ENCODE assay signal across 14 mouse cellular contexts in genomic region chr5:91204225-91205005, GRCm38 (mm10).
A peak's percentile ranks its signal among the peaks of the same experiment; 100 is the strongest.
DNase-seq lines count a peak whose midpoint lies in the region; ATAC-seq and TF ChIP-seq lines count a peak whose summit lies in the region.
"Had no signal": no experiment of that assay in that cellular context is flagged by ENCODE, and none has a peak within 500 bp of the region (broad histone marks: within the 10 kb centered on the region; RNA-seq: fewer than 3 reads in every experiment).

No protein-coding gene starts in this region.

- peak; percentile 89 for ATAC-seq in liver, postnatal 0 days
- no peak for ATAC-seq in liver, embryonic 11.5 days (replicated peaks; ENCODE audit: low FRiP score)
- ATAC-seq in lung, embryonic 16.5 days (ENCODE audit: low read depth): peak; percentile 46
- no peak for ATAC-seq in neural tube, embryonic 15.5 days (ENCODE audit: low FRiP score)
- no peak for ATAC-seq in inflammation-experienced regulatory T-cells, adult 6 months
- ATAC-seq: hindbrain, embryonic 16.5 days; midbrain, embryonic 13.5 days had no signal

- no peaks in the 10 kb centered on the region for H3K27me3 ChIP-seq in liver, postnatal 0 days (ENCODE audit: insufficient read depth, low read length)
- H3K27me3 ChIP-seq in liver, embryonic 11.5 days (replicated peaks; ENCODE audit: control insufficient read depth, insufficient read depth, low read length): no peaks in the 10 kb centered on the region
- H3K27me3 ChIP-seq in lung, embryonic 16.5 days (ENCODE audit: control insufficient read depth, insufficient read depth, low read depth, low read length): no peaks in the 10 kb centered on the region
- no peaks in the 10 kb centered on the region for H3K27me3 ChIP-seq in neural tube, embryonic 15.5 days (replicated peaks)
- H3K27me3 ChIP-seq: midbrain, embryonic 13.5 days had no signal

- no peaks in the 10 kb centered on the region for H3K9me3 ChIP-seq in liver, postnatal 0 days (ENCODE audit: low read length)
- H3K9me3 ChIP-seq in liver, embryonic 11.5 days (ENCODE audit: control insufficient read depth, low read length): no peaks in the 10 kb centered on the region
- H3K9me3 ChIP-seq in lung, embryonic 16.5 days (ENCODE audit: control insufficient read depth, low read length): no peaks in the 10 kb centered on the region
- no peaks in the 10 kb centered on the region for H3K9me3 ChIP-seq in neural tube, embryonic 15.5 days (replicated peaks)
- H3K9me3 ChIP-seq: midbrain, embryonic 13.5 days had no signal

- no peaks in the 10 kb centered on the region for H3K4me1 ChIP-seq in liver, postnatal 0 days (ENCODE audit: insufficient read depth)
- H3K4me1 ChIP-seq in liver, embryonic 11.5 days (replicated peaks; ENCODE audit: control insufficient read depth, insufficient read depth, low read length): no peaks in the 10 kb centered on the region; the same call in 1 of the 2 replicates
- H3K4me1 ChIP-seq in lung, embryonic 16.5 days (replicated peaks; ENCODE audit: control insufficient read depth, insufficient read depth, low read length): peaks cover 4% of the 10 kb centered on the region; the same call in 1 of the 2 replicates
- H3K4me1 ChIP-seq in neural tube, embryonic 15.5 days: no peaks in the 10 kb centered on the region
- H3K4me1 ChIP-seq: midbrain, embryonic 13.5 days had no signal

- no peak for TF ChIP-seq EP300 in liver, postnatal 0 days (IDR thresholded peaks at IDR 0.05; ENCODE audit: low read depth)

- no peaks in the 10 kb centered on the region for H3K36me3 ChIP-seq in liver, postnatal 0 days (replicated peaks; ENCODE audit: insufficient read depth, low read length)
- no peaks in the 10 kb centered on the region for H3K36me3 ChIP-seq in liver, embryonic 11.5 days (ENCODE audit: control insufficient read depth, insufficient read depth, low read length)
- H3K36me3 ChIP-seq in lung, embryonic 16.5 days (ENCODE audit: control insufficient read depth, insufficient read depth, low read length): no peaks in the 10 kb centered on the region
- H3K36me3 ChIP-seq in neural tube, embryonic 15.5 days: no peaks in the 10 kb centered on the region
- H3K36me3 ChIP-seq: midbrain, embryonic 13.5 days had no signal

- H3K27ac ChIP-seq in liver, postnatal 0 days (ENCODE audit: low read depth): no peak overlapping the region
- H3K27ac ChIP-seq in liver, embryonic 11.5 days (ENCODE audit: low read depth, low read length): no peak overlapping the region
- no peak overlapping the region for H3K27ac ChIP-seq in lung, embryonic 16.5 days (ENCODE audit: low read length)
- no peak overlapping the region for H3K27ac ChIP-seq in neural tube, embryonic 15.5 days (replicated peaks)
- H3K27ac ChIP-seq: midbrain, embryonic 13.5 days had no signal

- intact Hi-C loops in heart, postnatal 36 days (cut with DNase I): loop anchor here (5.0 kb wide), 1 partner anchor 227 kb away; no protein-coding TSS in a partner anchor

- WGBS in liver, postnatal 0 days (ENCODE audit: insufficient replicate concordance): 65% methylated on average over 13 of the region's 13 CpGs
- WGBS in liver, embryonic 11.5 days: 82% methylated on average over 13 of the region's 13 CpGs
- WGBS in lung, embryonic 16.5 days: 62% methylated on average over 13 of the region's 13 CpGs
- 87% methylated on average over 13 of the region's 13 CpGs for WGBS in neural tube, embryonic 15.5 days

- no peak overlapping the region for H3K9ac ChIP-seq in liver, postnatal 0 days (replicated peaks)
- no peak overlapping the region for H3K9ac ChIP-seq in liver, embryonic 11.5 days (ENCODE audit: low read depth, low read length)
- no peak overlapping the region for H3K9ac ChIP-seq in lung, embryonic 16.5 days (ENCODE audit: low read length)
- H3K9ac ChIP-seq in neural tube, embryonic 15.5 days (replicated peaks): no peak overlapping the region
- H3K9ac ChIP-seq: midbrain, embryonic 13.5 days had no signal

- no peak overlapping the region for H3K4me2 ChIP-seq in liver, postnatal 0 days (ENCODE audit: low read depth, low read length)
- no peak overlapping the region for H3K4me2 ChIP-seq in liver, embryonic 11.5 days
- no peak overlapping the region for H3K4me2 ChIP-seq in lung, embryonic 16.5 days (ENCODE audit: low read depth, low read length)
- H3K4me2 ChIP-seq in neural tube, embryonic 15.5 days: no peak overlapping the region
- H3K4me2 ChIP-seq: midbrain, embryonic 13.5 days had no signal

- H3K4me3 ChIP-seq in liver, postnatal 0 days (ENCODE audit: low read depth, low read length): no peak overlapping the region
- H3K4me3 ChIP-seq in liver, embryonic 11.5 days (ENCODE audit: low read depth, low read length): no peak overlapping the region
- no peak overlapping the region for H3K4me3 ChIP-seq in lung, embryonic 16.5 days (ENCODE audit: low read length)
- no peak overlapping the region for H3K4me3 ChIP-seq in neural tube, embryonic 15.5 days (replicated peaks)
- H3K4me3 ChIP-seq: erythroblast, embryonic 14.5 days; midbrain, embryonic 13.5 days had no signal

- no peak for TF ChIP-seq CTCF in liver, postnatal 0 days (IDR thresholded peaks at IDR 0.05; ENCODE audit: low read depth)

- peak; percentile 19 for DNase-seq in heart, adult 8-10 months (ENCODE audit: low spot score)
- no peak for DNase-seq in heart, postnatal 36 days
- DNase-seq in liver, postnatal 0 days: no peak
- no peak for DNase-seq in liver, embryonic 11.5 days (ENCODE audit: low spot score)
- no peak for DNase-seq in spleen, postnatal 36 days (ENCODE audit: low spot score in 2 of 2)
- DNase-seq: adrenal gland, postnatal 10 days; cerebellum, postnatal 10 days; layer of hippocampus, adult 9-11 months had no signal

Comparison
In these comparisons a context has a peak if more than half of its experiments do, and no peak if none do; other contexts are left out.
1. ATAC-seq: peak in liver, postnatal 0 days (single experiment) and lung, embryonic 16.5 days (single experiment); none in liver, embryonic 11.5 days (single experiment), neural tube, embryonic 15.5 days (single experiment) and inflammation-experienced regulatory T-cells, adult 6 months (single experiment).